Mouse (Mus musculus) kidney, adult 18-20 months (tissue): ENCODE measurements around the gene Ahdc1.

Experiments
- DNase-seq: peaks from one replicate; pipeline ENCODE4 v3.0.0; 2021

Ahdc1 gene

GRCm38 (mm10) chr4:133057389-133058122, 46.5 kb downstream of the Ahdc1 start:
- peak; percentile 85 for DNase-seq

- no peak for DNase-seq
These were observed 47.0 kb downstream of the Ahdc1 start for GRCm38 (mm10) chr4:133058123-133058453.

- DNase-seq = no peak
These were observed 47.7 kb downstream of the Ahdc1 start for GRCm38 (mm10) chr4:133058513-133059480.

- no peak for DNase-seq
These were observed 49.6 kb downstream of the Ahdc1 start for GRCm38 (mm10) chr4:133060702-133061101.

DNA sequence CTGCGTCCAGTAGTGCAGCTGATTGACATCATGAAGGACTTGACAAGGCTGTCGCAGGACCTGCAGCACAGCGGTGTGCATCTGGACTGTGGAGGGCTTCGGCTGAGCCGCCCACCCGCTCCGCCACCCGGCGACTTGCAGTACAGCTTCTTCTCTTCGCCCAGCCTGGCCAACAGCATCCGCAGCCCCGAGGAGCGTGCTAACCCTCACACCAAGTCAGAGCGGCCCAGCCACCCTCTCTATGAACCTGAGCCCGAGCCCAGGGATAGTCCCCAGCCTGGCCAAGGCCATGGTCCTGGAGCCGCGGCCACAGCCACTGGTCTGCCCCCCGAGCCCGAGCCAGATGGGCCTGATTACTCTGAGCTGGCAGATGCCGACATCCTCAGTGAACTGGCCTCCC, 50.7 kb downstream of the Ahdc1 start:
- no peak for DNase-seq

- no peak for DNase-seq
These were observed 51.2 kb downstream of the Ahdc1 start for GRCm38 (mm10) chr4:133062286-133062685.

DNA sequence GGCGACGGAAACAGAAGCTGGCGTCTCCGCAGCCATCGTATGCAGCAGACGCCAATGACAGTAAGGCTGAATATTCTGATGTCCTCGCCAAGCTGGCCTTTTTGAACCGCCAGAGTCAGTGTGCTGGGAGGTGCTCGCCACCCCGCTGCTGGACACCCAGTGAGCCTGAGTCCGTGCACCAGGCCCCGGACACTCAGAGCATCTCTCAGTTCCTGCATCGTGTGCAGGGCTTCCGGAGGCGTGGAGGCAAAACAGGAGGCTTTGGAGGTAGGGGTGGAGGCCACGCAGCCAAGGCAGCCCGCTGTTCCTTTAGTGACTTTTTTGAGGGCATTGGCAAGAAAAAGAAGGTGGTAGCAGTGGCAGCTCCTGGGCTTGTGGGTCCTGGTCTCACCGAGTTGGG, 52.1 kb downstream of the Ahdc1 start:
- DNase-seq = no peak

GRCm38 (mm10) chr4:133063799-133064198, 52.7 kb downstream of the Ahdc1 start:
- DNase-seq = peak; percentile 84

DNA sequence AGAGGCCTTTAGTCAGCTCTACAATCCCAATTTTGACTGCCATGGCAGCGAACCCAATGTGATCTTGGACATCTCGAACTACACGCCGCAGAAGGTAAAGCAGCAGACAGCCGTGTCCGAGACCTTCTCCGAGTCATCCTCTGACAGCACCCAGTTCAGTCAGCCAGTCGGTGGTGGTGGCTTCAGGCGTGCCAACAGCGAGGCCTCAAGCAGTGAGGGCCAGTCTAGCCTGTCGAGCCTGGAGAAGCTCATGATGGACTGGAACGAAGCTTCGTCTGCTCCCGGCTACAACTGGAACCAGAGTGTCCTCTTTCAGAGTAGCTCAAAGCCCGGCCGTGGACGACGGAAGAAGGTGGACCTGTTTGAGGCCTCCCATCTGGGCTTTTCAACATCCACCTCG, 53.7 kb downstream of the Ahdc1 start:
- DNase-seq = no peak

GRCm38 (mm10) chr4:133065894-133066386, 54.9 kb downstream of the Ahdc1 start:
- no peak for DNase-seq

GRCm38 (mm10) chr4:133068400-133069138, 57.5 kb downstream of the Ahdc1 start:
- no peak for DNase-seq

- DNase-seq = no peak
These were observed 59.3 kb downstream of the Ahdc1 start for GRCm38 (mm10) chr4:133070388-133070787.

- DNase-seq = no peak
These were observed 59.8 kb downstream of the Ahdc1 start for GRCm38 (mm10) chr4:133070821-133071372.

- DNase-seq = no peak
These were observed 62.1 kb downstream of the Ahdc1 start for GRCm38 (mm10) chr4:133073192-133073591.

DNA sequence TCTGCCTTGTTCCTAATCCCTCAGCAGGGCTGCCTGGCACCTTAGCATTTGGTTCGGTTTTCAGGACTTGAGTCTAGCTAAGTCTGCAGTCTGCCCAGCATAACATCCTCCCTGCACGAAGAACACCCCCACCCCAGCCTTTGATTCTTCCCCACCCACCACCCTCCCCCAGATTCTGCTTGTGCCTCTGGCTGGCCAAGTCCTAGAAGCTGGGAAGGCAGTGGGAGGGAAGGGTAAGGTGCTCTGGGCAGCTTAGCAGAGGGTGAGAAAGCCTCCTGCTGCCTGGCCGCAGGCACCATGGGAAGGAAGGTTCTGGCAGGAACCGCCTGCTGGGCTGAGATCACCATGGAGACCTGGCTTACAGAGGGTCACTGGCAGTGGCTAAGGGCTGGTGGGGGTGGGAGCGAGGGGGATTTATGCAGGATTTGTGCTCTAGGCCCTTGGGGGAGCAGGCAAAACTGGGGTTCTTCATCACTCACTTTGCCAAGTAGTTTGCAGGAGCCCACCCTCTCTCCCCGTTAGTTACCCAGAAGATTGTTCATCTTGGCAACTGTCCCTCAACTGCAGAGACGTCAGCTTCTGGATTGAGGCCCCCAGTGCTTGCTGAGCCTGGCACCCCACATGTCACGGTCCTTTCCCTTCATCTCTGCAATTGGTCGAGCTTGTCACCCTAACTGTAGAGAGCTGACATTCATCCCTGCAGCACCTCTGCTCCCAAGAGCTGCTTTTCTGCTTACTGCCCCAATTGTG, 63.2 kb downstream of the Ahdc1 start:
- DNase-seq = no peak

DNA sequence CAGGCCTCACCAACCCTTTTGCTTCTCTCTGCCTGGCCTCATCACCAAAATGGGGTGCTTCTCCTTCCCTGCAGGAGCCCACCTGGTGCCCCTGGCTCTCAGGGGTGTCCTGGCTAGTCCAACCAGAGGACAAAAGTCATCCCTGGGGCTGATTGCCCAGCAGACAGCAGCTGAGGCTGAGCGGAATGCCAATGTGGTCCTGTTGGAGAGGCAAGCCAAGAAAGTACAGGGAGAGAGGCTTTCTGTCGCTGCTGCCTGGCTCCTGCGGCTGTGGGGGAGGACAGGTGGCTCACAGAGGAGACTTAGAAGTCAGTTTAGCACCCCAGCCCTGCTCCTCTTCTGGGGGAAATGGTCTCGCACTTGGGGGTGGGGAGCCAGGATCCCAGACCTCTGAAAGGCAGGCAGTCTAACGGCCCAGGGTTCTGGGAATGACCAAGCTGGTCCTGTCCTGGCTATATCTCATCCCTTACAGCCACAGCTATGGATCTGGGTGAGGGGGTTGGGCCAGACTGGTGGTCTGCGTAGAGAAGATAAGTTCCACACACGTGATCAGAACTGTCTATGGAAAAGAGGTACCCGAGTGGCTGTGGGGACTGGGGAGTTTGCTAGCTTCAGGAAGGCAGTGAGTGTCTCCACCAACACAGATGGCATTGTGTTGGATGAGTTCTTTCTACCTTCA, 64.0 kb downstream of the Ahdc1 start:
- no peak for DNase-seq

DNA sequence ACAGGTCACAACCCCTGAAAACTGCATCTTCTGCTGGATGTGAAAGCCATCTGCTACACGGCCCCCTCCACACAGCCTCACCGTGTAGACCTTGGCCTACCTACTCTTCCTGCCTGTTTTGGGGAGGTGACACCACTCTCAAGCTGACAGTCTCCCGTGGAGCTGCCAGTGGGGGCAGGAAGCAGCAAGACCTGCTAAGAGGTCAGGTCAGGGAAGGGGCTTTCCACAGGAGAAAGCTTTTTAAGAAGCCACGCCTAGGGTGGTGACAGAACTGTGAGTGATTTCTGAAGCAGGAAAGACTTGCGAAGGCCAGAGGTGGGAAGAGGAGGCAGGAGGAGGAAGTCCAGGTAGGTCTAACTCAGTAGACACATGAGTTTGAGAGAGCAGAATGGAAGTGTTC, 67.9 kb downstream of the Ahdc1 start:
- no peak for DNase-seq

DNA sequence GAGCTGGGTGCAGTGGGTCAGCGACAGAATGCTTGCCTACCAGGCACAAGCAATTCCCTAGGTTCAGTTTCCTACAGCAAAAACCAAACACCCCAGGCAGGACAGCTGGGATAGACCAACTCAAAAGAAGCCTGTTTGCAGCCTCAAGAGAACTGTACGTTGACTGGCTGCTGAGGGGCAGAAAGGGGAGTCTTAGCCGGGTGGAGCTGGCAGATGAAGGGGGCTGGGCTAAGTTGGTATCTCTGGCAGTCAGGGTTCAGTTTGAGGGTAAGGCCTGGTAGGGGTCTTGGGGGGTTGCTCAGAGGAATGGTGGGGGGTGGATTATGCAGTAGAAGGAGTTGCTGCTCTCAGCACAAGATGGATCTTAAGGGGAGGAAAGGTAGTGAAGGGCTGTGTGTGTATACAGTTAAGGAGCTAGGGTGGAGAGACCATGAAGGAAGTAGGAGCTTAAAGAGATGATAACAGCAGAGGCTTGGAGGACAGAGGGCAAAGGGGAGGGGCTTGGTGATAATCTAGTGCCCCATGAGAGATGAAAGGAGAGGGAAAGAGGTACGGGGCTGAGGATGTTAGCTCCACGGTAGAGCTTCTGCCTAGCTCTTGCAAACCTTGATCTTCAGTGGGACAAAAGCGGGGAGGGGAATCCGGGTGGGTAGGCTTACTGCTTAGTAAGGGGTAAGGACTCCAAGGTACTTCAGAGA, 68.5 kb downstream of the Ahdc1 start:
- no peak for DNase-seq

DNA sequence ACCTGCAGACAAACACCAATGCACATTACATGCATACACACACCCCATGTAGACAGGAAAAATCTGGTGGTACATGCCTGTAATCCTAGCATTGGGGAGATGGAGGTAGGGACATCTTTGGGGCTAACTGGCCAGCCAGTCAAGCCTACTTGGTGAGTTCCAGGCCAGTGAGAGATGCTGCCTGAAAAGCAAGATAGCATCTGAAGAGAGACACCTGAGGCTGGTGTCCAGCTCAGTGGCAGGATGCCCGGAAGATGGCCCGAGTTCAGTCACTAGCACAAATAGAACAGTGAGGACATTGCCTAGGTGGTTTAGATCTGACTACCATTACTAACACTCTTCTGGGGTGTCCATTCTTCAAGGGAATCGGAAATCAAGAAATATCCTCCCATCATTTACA, 69.8 kb downstream of the Ahdc1 start:
- no peak for DNase-seq

GRCm38 (mm10) chr4:133082216-133082773, 71.2 kb downstream of the Ahdc1 start:
- peak; percentile 62 for DNase-seq
